Mouse (Mus musculus) limb, embryonic 13.5 days (tissue): ENCODE measurements at regions not wholly inside any gene's neighbourhood (a gene's known extent, or its start where the extent isn't known, plus 50 kb on each side); places are given as distances from the start of the nearest gene placed in this dataset.

ENCODE experiments used
- ATAC-seq: fragments of 200-750 bp; cut with Nextera tagmentation; 2 replicates; pipeline ENCODE4 v1.8.0; 2017; ENCODE audit warnings: low read depth, moderate number of reproducible peaks, moderate TSS enrichment; ENCODE audit not compliant: low FRiP score
- H3K27ac ChIP-seq: fragments of 300-500 bp; sonication (generic); 2 replicates; pipeline ENCODE4 v1.5.1; 2015; ENCODE audit warnings: inconsistent platforms, mild to moderate bottlenecking, moderate library complexity
- H3K27me3 ChIP-seq: fragments of 300-500 bp; sonication (generic); 2 replicates; pipeline ENCODE4 v1.6.1; 2015; ENCODE audit warnings: mild to moderate bottlenecking, inconsistent platforms
- H3K36me3 ChIP-seq: fragments of 300-500 bp; sonication (generic); 2 replicates; pipeline ENCODE4 v1.6.1; 2015; ENCODE audit warnings: inconsistent platforms, mild to moderate bottlenecking, moderate library complexity
- H3K4me1 ChIP-seq: fragments of 300-500 bp; sonication (generic); 2 replicates; pipeline ENCODE4 v1.6.1; 2015; ENCODE audit warnings: inconsistent platforms
- H3K4me2 ChIP-seq: fragments of 300-500 bp; sonication (generic); replicated peaks from 2 replicates; pipeline ENCODE4 v1.6.1; 2015; ENCODE audit warnings: inconsistent platforms, mild to moderate bottlenecking, moderate library complexity
- H3K4me3 ChIP-seq: fragments of 300-500 bp; sonication (generic); 2 replicates; pipeline ENCODE4 v1.5.1; 2015; ENCODE audit warnings: moderate library complexity, mild to moderate bottlenecking, inconsistent platforms
- H3K9ac ChIP-seq: fragments of 300-500 bp; sonication (generic); 2 replicates; pipeline ENCODE4 v1.6.1; 2015; ENCODE audit warnings: mild to moderate bottlenecking, inconsistent platforms
- H3K9me3 ChIP-seq: fragments of 300-500 bp; sonication (generic); 2 replicates; pipeline ENCODE4 v1.6.1; 2016; ENCODE audit warnings: inconsistent platforms
- WGBS: fragments of 180-500 bp; shearing (Covaris S2); methylation state at CpG from one replicate; pipeline ENCODE4 v1.1.7; 2015; 5-methylcytosine and 5-hydroxymethylcytosine counted together

DNA sequence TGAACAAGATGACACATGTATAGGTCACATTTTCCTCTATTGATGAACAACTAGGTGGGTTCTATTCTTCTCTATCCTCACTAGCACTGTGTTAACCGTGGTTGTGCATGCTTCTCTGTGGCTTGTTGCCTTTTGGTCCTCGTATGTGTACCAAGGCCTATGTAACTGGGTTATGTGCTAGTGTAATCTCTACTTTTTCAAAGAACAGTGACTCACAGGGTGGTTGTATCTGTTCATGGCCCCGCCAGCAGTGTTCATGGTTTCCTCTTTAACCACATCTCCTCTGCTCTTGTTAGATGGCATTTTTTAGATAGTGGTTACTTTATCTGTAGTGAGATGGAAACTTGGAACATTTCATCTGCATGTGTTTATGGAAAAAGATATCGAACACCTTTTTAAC, 304.9 kb upstream of the Zfp637 start:
- no peak overlapping the region for H3K27ac ChIP-seq
- H3K9me3 ChIP-seq = peaks cover 4% of the 10 kb centered on the region; the same call in 1 of the 2 replicates
- no peaks in the 10 kb centered on the region for H3K27me3 ChIP-seq
- WGBS = 93% methylated on average over 4 of the region's 4 CpGs
- no peaks in the 10 kb centered on the region for H3K4me1 ChIP-seq
- ATAC-seq = no peak
- H3K36me3 ChIP-seq = no peaks in the 10 kb centered on the region
- H3K4me2 ChIP-seq = no peak overlapping the region
- H3K4me3 ChIP-seq = no peak overlapping the region
- H3K9ac ChIP-seq = no peak overlapping the region

DNA sequence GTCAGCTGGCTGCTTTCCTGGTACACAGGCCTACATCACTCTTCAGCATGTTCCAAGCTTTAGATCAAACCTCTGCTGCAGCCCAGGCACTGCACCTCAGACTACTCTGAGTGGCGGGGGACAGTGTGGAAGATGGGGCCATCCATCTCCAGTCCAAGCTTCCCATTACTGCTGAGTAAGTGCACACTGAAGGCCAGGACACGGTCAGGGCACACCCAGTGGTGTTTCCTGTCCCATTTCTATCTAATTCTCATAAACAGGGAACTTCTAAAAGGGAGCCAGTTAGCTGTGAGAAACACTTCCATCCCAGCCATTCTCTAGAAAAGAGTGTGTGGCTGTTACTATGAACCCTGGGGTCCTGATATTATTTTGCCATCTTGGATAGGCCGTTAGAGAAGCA, 298.5 kb upstream of the Zfp637 start:
- no peaks in the 10 kb centered on the region for H3K27me3 ChIP-seq
- no peak for ATAC-seq
- 80% methylated on average over 3 of the region's 3 CpGs for WGBS
- H3K4me1 ChIP-seq = no peaks in the 10 kb centered on the region
- H3K4me3 ChIP-seq = no peak overlapping the region
- no peak overlapping the region for H3K27ac ChIP-seq
- no peaks in the 10 kb centered on the region for H3K36me3 ChIP-seq
- H3K9ac ChIP-seq = no peak overlapping the region
- no peak overlapping the region for H3K4me2 ChIP-seq
- H3K9me3 ChIP-seq = peaks cover 4% of the 10 kb centered on the region; the same call in 1 of the 2 replicates

DNA sequence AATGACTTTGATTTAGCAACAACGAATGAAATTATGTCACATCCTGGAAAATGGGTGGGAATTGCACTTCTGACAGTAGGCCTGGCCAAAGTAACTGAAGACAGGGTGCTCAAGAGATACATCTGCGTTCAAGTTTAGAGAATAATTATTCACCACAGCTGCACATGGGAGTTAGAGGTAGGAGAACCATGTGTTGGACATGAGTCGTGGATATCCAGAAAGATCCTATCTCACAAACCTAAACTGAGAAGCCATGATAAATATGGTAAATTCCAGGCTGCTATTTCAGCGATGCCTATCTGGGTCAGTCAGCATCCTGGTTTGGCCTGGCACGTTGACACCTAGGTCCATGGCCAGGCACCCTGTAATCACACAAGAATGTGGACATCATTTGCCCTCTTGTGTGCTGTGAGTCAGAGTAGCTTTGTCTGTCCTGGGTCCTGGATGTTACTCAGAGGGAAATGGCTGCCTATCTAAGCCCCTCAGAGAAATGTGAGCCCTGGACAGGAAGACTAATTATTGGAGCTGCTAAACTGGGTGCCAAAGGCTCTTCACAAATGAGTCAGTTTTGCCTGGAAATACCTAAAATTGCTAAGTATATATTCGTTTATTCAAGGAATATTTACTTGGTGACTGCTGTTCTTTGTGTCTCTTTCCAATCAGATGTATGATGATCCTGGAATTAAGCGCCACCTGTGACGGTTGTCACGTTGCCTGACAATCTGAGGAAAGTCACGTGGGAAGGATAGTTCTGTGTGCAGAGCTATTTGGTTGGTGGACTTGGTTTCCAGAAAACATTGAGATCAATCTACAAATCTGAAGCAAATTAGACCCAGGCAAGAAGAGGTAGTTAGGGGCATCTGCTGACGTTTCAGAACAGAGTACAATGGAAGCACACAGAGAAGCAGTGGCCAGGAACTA, 296.4 kb upstream of the Zfp637 start:
- Histone ChIP-seq H3K4me1 (no peaks in the 10 kb centered on the region), H3K4me2 (no peak overlapping the region), H3K4me3 (no peak overlapping the region), H3K27ac (no peak overlapping the region), H3K9ac (no peak overlapping the region), H3K9me3 (peaks cover 2% of the 10 kb centered on the region; the same call in 1 of the 2 replicates), H3K27me3 (no peaks in the 10 kb centered on the region), H3K36me3 (no peaks in the 10 kb centered on the region)
- ATAC-seq = no peak
- WGBS = 85% methylated on average over 11 of the region's 11 CpGs

- Histone ChIP-seq H3K4me1 (peaks cover 4% of the 10 kb centered on the region; the same call in 1 of the 2 replicates), H3K36me3 (no peaks in the 10 kb centered on the region), H3K9me3 (no peaks in the 10 kb centered on the region), H3K9ac (no peak overlapping the region), H3K4me2 (no peak overlapping the region), H3K4me3 (no peak overlapping the region), H3K27me3 (no peaks in the 10 kb centered on the region), H3K27ac (no peak overlapping the region)
- 95% methylated on average over 7 of the region's 7 CpGs for WGBS
- ATAC-seq = no peak
These were observed 290.1 kb upstream of the Zfp637 start for GRCm38 (mm10) chr6:117550930-117551329.

DNA sequence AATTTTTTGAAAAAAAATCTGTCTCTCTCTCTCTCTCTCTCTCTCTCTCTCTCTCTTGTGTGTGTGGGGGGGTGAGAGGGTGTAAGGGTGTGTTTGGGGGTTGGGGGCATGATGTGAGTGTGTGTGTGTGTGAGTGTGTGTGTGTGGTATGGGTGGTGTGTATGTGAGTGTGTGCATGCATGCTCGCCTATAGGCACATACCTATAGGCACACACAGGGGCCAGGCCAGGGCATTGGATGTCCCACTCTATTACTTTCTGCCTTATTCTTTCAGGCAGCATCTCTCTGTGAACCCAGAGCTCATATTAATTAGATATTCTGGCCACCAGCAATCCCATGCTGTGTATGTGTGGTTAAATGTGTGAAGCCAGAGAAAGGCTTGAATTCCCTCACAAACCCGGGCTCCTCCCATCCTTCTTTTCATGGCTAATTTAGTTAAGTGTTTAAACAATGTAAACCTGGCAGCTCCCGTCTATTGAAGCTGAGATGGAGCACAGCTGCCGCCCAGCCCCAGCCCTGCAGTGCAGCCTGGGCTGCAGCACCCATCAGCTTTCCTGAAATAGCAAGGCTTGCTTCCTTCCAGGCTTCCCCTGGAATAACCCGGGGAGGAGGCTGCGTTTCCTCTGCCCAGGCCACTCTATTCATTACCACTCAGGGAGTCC, 288.8 kb upstream of the Zfp637 start:
- ATAC-seq = no peak
- H3K27ac ChIP-seq = no peak overlapping the region
- H3K9me3 ChIP-seq = no peaks in the 10 kb centered on the region
- no peak overlapping the region for H3K4me3 ChIP-seq
- no peak overlapping the region for H3K4me2 ChIP-seq
- no peak overlapping the region for H3K9ac ChIP-seq
- H3K4me1 ChIP-seq = peaks cover 4% of the 10 kb centered on the region; the same call in 1 of the 2 replicates
- no peaks in the 10 kb centered on the region for H3K27me3 ChIP-seq
- H3K36me3 ChIP-seq = no peaks in the 10 kb centered on the region
- WGBS = 23% methylated on average over 6 of the region's 6 CpGs

DNA sequence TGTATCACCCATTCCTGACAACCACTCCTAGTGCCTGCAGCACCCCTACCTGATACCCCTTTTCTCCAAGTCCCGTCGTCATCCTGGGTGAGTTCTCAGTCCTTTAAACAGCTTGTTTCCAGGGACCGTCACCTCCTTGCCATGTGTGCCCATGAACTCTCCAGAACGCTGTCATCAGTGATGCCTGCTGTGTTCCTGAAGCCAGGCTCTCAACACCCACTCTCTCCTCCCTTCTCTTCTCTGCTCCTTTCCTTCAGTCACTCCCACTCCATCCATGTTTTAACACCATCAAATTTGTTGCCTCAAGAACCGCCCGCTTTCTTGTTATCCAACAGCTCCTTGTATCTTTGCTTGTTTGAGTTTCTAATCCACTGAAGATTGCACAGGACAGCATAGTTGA, 277.8 kb upstream of the Zfp637 start:
- ATAC-seq = no peak
- no peak overlapping the region for H3K9ac ChIP-seq
- H3K27ac ChIP-seq = no peak overlapping the region
- no peaks in the 10 kb centered on the region for H3K27me3 ChIP-seq
- H3K4me1 ChIP-seq = 0 out of 2 replicates have a peak, but pooled peaks cover 4% of the 10 kb centered on the region
- no peak overlapping the region for H3K4me2 ChIP-seq
- H3K9me3 ChIP-seq = no peaks in the 10 kb centered on the region
- H3K36me3 ChIP-seq = no peaks in the 10 kb centered on the region
- H3K4me3 ChIP-seq = no peak overlapping the region
- whole genome bisulfite sequencing = 91% methylated on average over 6 of the region's 6 CpGs

- 73% methylated on average over 1 of the region's 1 CpGs for WGBS
- Histone ChIP-seq H3K27ac (no peak overlapping the region), H3K4me3 (no peak overlapping the region), H3K4me2 (no peak overlapping the region), H3K9ac (no peak overlapping the region), H3K4me1 (0 out of 2 replicates have a peak, but pooled peaks cover 4% of the 10 kb centered on the region), H3K27me3 (no peaks in the 10 kb centered on the region), H3K9me3 (no peaks in the 10 kb centered on the region), H3K36me3 (no peaks in the 10 kb centered on the region)
- no peak for ATAC-seq
These were observed 277.3 kb upstream of the Zfp637 start for GRCm38 (mm10) chr6:117563704-117564103.

DNA sequence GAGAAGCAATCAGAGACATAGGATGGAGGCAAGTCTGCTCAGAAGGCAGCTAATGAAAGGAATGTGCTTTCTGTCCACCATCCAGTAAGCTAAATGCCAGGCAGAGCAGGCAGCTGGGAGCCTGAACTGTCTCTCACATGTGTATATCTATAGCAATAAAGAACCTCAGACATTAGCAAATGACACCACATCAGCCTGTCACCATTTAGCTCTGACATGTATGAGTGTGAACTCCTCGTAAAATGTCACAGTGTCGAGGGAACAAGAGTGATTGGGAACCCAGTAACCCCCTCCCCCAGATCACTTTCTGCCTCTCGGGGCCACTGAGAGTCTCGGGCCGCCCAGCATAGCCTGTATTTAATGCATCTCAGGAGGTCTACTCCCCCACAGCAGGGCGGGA, 274.2 kb upstream of the Zfp637 start:
- H3K36me3 ChIP-seq = no peaks in the 10 kb centered on the region
- no peak overlapping the region for H3K27ac ChIP-seq
- H3K4me3 ChIP-seq = no peak overlapping the region
- WGBS = 28% methylated on average over 6 of the region's 6 CpGs
- H3K4me2 ChIP-seq = no peak overlapping the region
- peaks cover 18% of the 10 kb centered on the region for H3K4me1 ChIP-seq
- no peaks in the 10 kb centered on the region for H3K27me3 ChIP-seq
- no peak for ATAC-seq
- H3K9ac ChIP-seq = no peak overlapping the region
- no peaks in the 10 kb centered on the region for H3K9me3 ChIP-seq

GRCm38 (mm10) chr6:117567691-117568090, 273.3 kb upstream of the Zfp637 start:
- H3K9me3 ChIP-seq = no peaks in the 10 kb centered on the region
- H3K4me1 ChIP-seq = peaks cover 21% of the 10 kb centered on the region
- H3K9ac ChIP-seq = no peak overlapping the region
- H3K36me3 ChIP-seq = no peaks in the 10 kb centered on the region
- ATAC-seq = no peak
- H3K27me3 ChIP-seq = no peaks in the 10 kb centered on the region
- no peak overlapping the region for H3K4me3 ChIP-seq
- 86% methylated on average over 5 of the region's 5 CpGs for WGBS
- H3K4me2 ChIP-seq = no peak overlapping the region
- no peak overlapping the region for H3K27ac ChIP-seq

DNA sequence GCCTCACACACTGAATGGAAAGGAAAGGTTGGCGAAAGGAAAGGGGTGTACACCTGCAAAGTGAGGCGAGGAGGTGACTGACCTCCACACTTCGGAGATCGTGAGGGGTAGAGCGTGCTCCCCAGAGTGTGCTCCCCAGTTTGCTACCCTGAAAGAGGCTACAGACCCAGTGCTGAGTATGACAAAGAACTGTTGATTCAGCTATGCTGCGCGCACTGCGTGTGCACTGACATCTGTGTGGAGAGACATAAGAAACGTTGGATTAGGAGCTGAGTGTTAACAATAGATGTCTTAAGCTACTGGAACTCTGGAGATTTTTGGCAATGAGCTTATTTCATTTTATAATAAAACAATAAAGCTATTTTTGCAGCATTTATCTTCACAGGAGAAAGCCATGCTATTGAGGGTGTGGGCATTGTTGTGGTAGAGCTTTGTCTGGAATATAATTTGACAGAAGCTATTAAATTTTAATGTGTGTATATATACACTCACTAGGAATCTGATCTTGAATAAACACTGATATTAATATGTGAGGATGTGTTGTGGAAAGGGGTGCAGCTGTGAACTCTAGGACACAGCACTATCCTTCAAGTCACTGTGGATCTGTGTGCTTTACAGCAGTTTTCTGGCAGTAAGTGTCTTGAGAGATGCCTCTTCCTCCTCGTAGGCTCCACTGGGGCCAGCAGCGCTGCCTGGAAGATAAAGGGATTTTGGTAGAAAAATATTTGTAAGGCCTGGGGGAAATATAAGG, 271.2 kb upstream of the Zfp637 start:
- WGBS = 86% methylated on average over 11 of the region's 11 CpGs
- Histone ChIP-seq H3K9me3 (no peaks in the 10 kb centered on the region), H3K4me1 (peaks cover 21% of the 10 kb centered on the region), H3K4me3 (no peak overlapping the region), H3K9ac (no peak overlapping the region), H3K4me2 (no peak overlapping the region), H3K27me3 (no peaks in the 10 kb centered on the region), H3K36me3 (no peaks in the 10 kb centered on the region), H3K27ac (no peak overlapping the region)
- ATAC-seq = no peak

GRCm38 (mm10) chr6:117570346-117570745, 270.6 kb upstream of the Zfp637 start:
- 73% methylated on average over 7 of the region's 7 CpGs for WGBS
- peaks cover 2% of the 10 kb centered on the region; the same call in 1 of the 2 replicates for H3K27me3 ChIP-seq
- no peak overlapping the region; the same call in 1 of the 2 replicates for H3K27ac ChIP-seq
- H3K4me2 ChIP-seq = no peak overlapping the region
- no peak overlapping the region for H3K9ac ChIP-seq
- H3K4me1 ChIP-seq = peaks cover 21% of the 10 kb centered on the region
- H3K9me3 ChIP-seq = no peaks in the 10 kb centered on the region
- H3K36me3 ChIP-seq = no peaks in the 10 kb centered on the region
- ATAC-seq = no peak
- no peak overlapping the region for H3K4me3 ChIP-seq

- no peak overlapping the region; the same call in 1 of the 2 replicates for H3K27ac ChIP-seq
- H3K9ac ChIP-seq = no peak overlapping the region
- no peaks in the 10 kb centered on the region for H3K36me3 ChIP-seq
- H3K9me3 ChIP-seq = no peaks in the 10 kb centered on the region
- no peak for ATAC-seq
- no peak overlapping the region for H3K4me2 ChIP-seq
- H3K4me1 ChIP-seq = peaks cover 21% of the 10 kb centered on the region
- H3K4me3 ChIP-seq = no peak overlapping the region
- H3K27me3 ChIP-seq = peaks cover 2% of the 10 kb centered on the region; the same call in 1 of the 2 replicates
- 77% methylated on average over 4 of the region's 4 CpGs for WGBS
These were observed 270.2 kb upstream of the Zfp637 start for GRCm38 (mm10) chr6:117570791-117571190.
